Mouse (Mus musculus) embryonic facial prominence, embryonic 14.5 days (tissue): ENCODE measurements around the gene Gna15. TPM values are rescaled to one million over a fixed set of nuclear protein-coding genes. Genes with fewer than 3 reads are reported as not detected.
A peak's percentile ranks its signal among the peaks of the same experiment; 100 is the strongest.

Experiments used
- ATAC-seq: fragments of 200-750 bp; cut with Nextera tagmentation; 2 replicates; pipeline ENCODE4 v1.8.0; 2017; ENCODE audit warnings: low read depth, moderate number of reproducible peaks, moderate TSS enrichment
- DNase-seq: peaks from one replicate; pipeline ENCODE4 v3.0.0-alpha.2; 2015; ENCODE audit warnings: low spot score
- H3K27ac ChIP-seq: fragments of 300-500 bp; sonication (generic); replicated peaks from 2 replicates; pipeline ENCODE4 v1.5.1; 2014; ENCODE audit warnings: low read depth, mild to moderate bottlenecking, low read length, moderate library complexity
- H3K27me3 ChIP-seq: fragments of 300-500 bp; sonication (generic); replicated peaks from 2 replicates; pipeline ENCODE4 v1.6.1; 2014; ENCODE audit warnings: low read length; ENCODE audit not compliant: control insufficient read depth, insufficient read depth
- H3K36me3 ChIP-seq: fragments of 300-500 bp; sonication (generic); 2 replicates; pipeline ENCODE4 v1.6.1; 2014; ENCODE audit warnings: low read length, mixed read lengths; ENCODE audit not compliant: control insufficient read depth, insufficient read depth
- H3K4me1 ChIP-seq: fragments of 300-500 bp; sonication (generic); 2 replicates; pipeline ENCODE4 v1.6.1; 2014; ENCODE audit warnings: antibody characterized with exemption, low read length; ENCODE audit not compliant: control insufficient read depth, insufficient read depth
- H3K4me2 ChIP-seq: fragments of 300-500 bp; sonication (generic); 2 replicates; pipeline ENCODE4 v1.6.1; 2014; ENCODE audit warnings: low read depth, mild to moderate bottlenecking, low read length, moderate library complexity, mixed read lengths
- H3K4me3 ChIP-seq: fragments of 300-500 bp; sonication (generic); 2 replicates; pipeline ENCODE4 v1.5.1; 2014; ENCODE audit warnings: low read depth, mild to moderate bottlenecking, low read length
- H3K9ac ChIP-seq: fragments of 300-500 bp; sonication (generic); 2 replicates; pipeline ENCODE4 v1.6.1; 2014; ENCODE audit warnings: low read depth, mild to moderate bottlenecking, low read length, moderate library complexity, mixed read lengths
- H3K9me3 ChIP-seq: fragments of 300-500 bp; sonication (generic); 2 replicates; pipeline ENCODE4 v1.6.1; 2016; ENCODE audit warnings: low read length; ENCODE audit not compliant: control insufficient read depth
- WGBS: fragments of 180-500 bp; shearing (Covaris S2); extraction: QIAGEN DNeasy Blood & Tissue Kit; methylation state at CpG from one replicate; pipeline ENCODE4 v1.1.7; 2014; 5-methylcytosine and 5-hydroxymethylcytosine counted together
- polyA plus RNA-seq: library from polyadenylated mRNA; unstranded; fragments of >200 nt; fragmentation: Nextera tagmentation; extraction: Ambion mirVana; gene quantifications from 2 replicates; pipeline ENCODE4 v1.2.1, GENCODE M21; 2014

The Gna15 gene
- polyA plus RNA-seq, 1 experiment from 2014 or later = 3.1 TPM

DNA sequence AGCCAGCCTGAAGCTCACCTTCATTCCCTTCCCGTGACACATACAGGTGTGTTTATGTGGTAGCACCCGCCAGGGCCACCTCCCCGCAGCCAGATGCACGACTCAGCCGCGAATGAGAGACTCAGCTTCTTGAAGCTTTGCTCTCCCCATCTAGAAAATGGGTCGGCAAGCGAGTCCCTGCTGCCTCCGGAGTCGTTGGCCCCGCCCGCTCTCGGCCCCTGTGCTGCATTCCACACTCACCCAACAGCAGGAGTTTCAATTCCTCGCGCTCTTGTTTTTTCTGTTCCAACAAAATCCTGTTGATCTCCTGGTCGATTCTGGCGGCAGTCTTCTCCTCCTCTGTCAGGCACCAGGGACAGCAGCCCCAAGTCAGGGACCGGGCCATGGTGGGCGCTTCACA, 455 bp downstream of the Gna15 start:
- Histone ChIP-seq H3K4me1 (no peaks in the 10 kb centered on the region), H3K9ac (no peak overlapping the region), H3K4me3 (0 out of 2 replicates have a peak overlapping the region, but pooled peaks have one; percentile 15), H3K27me3 (no peaks in the 10 kb centered on the region), H3K9me3 (no peaks in the 10 kb centered on the region), H3K4me2 (peak overlapping the region; percentile 21; the same call in 1 of the 2 replicates), H3K36me3 (no peaks in the 10 kb centered on the region), H3K27ac (no peak overlapping the region)
- DNase-seq (no peak), ATAC-seq (no peak)
- WGBS = 20% methylated on average over 19 of the region's 19 CpGs

DNA sequence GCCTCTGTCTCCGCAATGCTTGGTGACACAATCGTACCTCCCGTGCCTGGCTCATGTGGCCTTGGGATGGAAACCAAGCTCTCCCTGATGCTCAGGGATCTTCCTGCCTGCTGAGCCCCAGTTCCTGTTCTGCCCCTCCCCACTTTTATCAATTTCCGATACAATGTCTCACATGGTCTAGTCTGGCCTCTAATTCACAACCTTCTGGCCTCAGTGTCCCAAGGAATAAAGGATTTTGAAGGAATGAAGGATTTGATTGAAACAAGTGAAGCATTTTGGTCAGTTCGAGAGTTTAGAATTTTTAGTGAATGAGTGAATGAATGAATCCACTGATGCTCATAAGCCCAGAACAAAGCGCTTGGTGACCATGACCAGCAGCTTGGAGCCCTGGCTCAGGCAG, 883 bp downstream of the Gna15 start:
- H3K27me3 ChIP-seq = no peaks in the 10 kb centered on the region
- H3K36me3 ChIP-seq = no peaks in the 10 kb centered on the region
- H3K27ac ChIP-seq = no peak overlapping the region
- no peak overlapping the region for H3K9ac ChIP-seq
- DNase-seq = no peak
- H3K9me3 ChIP-seq = no peaks in the 10 kb centered on the region
- 0 out of 2 replicates have a peak overlapping the region, but pooled peaks have one; percentile 15 for H3K4me3 ChIP-seq
- 77% methylated on average over 6 of the region's 6 CpGs for WGBS
- ATAC-seq = no peak
- H3K4me1 ChIP-seq = no peaks in the 10 kb centered on the region
- H3K4me2 ChIP-seq = 0 out of 2 replicates have a peak overlapping the region, but pooled peaks have one; percentile 21

GRCm38 (mm10) chr10:81519978-81520365, 4.1 kb downstream of the Gna15 start:
- Histone ChIP-seq H3K27ac (no peak overlapping the region), H3K9ac (no peak overlapping the region), H3K4me2 (no peak overlapping the region), H3K4me3 (no peak overlapping the region), H3K9me3 (no peaks in the 10 kb centered on the region), H3K36me3 (no peaks in the 10 kb centered on the region), H3K27me3 (no peaks in the 10 kb centered on the region), H3K4me1 (no peaks in the 10 kb centered on the region)
- DNase-seq (no peak), ATAC-seq (no peak)
- WGBS = 77% methylated on average over 3 of the region's 3 CpGs

GRCm38 (mm10) chr10:81519227-81519977, 4.6 kb downstream of the Gna15 start:
- WGBS = 83% methylated on average over 6 of the region's 6 CpGs

GRCm38 (mm10) chr10:81518546-81518945, 5.5 kb downstream of the Gna15 start:
- Histone ChIP-seq H3K9ac (no peak overlapping the region), H3K27me3 (no peaks in the 10 kb centered on the region), H3K4me1 (no peaks in the 10 kb centered on the region), H3K36me3 (no peaks in the 10 kb centered on the region), H3K27ac (no peak overlapping the region), H3K9me3 (no peaks in the 10 kb centered on the region), H3K4me3 (no peak overlapping the region), H3K4me2 (no peak overlapping the region)
- DNase-seq (peak; percentile 60), ATAC-seq (no peak)
- WGBS = 10% methylated on average over 4 of the region's 4 CpGs

More at GRCm38 (mm10) chr10:81519227-81519977, 4.6 kb downstream of the Gna15 start:
- Histone ChIP-seq H3K27ac (no peak overlapping the region), H3K4me3 (no peak overlapping the region), H3K36me3 (no peaks in the 10 kb centered on the region), H3K9ac (no peak overlapping the region), H3K9me3 (no peaks in the 10 kb centered on the region), H3K4me2 (no peak overlapping the region), H3K27me3 (no peaks in the 10 kb centered on the region), H3K4me1 (no peaks in the 10 kb centered on the region)
- ATAC-seq (no peak), DNase-seq (no peak)

GRCm38 (mm10) chr10:81517227-81517626, 6.8 kb downstream of the Gna15 start:
- DNase-seq (no peak), ATAC-seq (no peak)
- H3K36me3 ChIP-seq = no peaks in the 10 kb centered on the region
- H3K9me3 ChIP-seq = no peaks in the 10 kb centered on the region
- no peak overlapping the region for H3K4me2 ChIP-seq
- no peaks in the 10 kb centered on the region for H3K4me1 ChIP-seq
- 72% methylated on average over 8 of the region's 8 CpGs for WGBS
- H3K9ac ChIP-seq = no peak overlapping the region
- no peaks in the 10 kb centered on the region for H3K27me3 ChIP-seq
- H3K27ac ChIP-seq = no peak overlapping the region
- no peak overlapping the region for H3K4me3 ChIP-seq

GRCm38 (mm10) chr10:81513798-81514197, 10.2 kb downstream of the Gna15 start:
- DNase-seq (no peak), ATAC-seq (no peak)
- Histone ChIP-seq H3K4me1 (no peaks in the 10 kb centered on the region), H3K9ac (no peak overlapping the region), H3K4me3 (no peak overlapping the region), H3K4me2 (no peak overlapping the region), H3K27ac (no peak overlapping the region), H3K27me3 (no peaks in the 10 kb centered on the region), H3K9me3 (no peaks in the 10 kb centered on the region), H3K36me3 (no peaks in the 10 kb centered on the region)
- 80% methylated on average over 5 of the region's 5 CpGs for WGBS

- no peaks in the 10 kb centered on the region for H3K9me3 ChIP-seq
- H3K36me3 ChIP-seq = no peaks in the 10 kb centered on the region
These were observed 13.7 kb downstream of the Gna15 start for GRCm38 (mm10) chr10:81510246-81510810.

More at GRCm38 (mm10) chr10:81510246-81510810, 13.7 kb downstream of the Gna15 start:
- Histone ChIP-seq H3K27ac (no peak overlapping the region), H3K4me3 (no peak overlapping the region), H3K4me2 (no peak overlapping the region), H3K9ac (no peak overlapping the region), H3K4me1 (no peaks in the 10 kb centered on the region), H3K27me3 (no peaks in the 10 kb centered on the region)
- DNase-seq = no peak
- no peak for ATAC-seq
- WGBS = 78% methylated on average over 14 of the region's 14 CpGs
